Mouse (Mus musculus): ENCODE data around the gene Alkbh6.

Gene Alkbh6

DNA sequence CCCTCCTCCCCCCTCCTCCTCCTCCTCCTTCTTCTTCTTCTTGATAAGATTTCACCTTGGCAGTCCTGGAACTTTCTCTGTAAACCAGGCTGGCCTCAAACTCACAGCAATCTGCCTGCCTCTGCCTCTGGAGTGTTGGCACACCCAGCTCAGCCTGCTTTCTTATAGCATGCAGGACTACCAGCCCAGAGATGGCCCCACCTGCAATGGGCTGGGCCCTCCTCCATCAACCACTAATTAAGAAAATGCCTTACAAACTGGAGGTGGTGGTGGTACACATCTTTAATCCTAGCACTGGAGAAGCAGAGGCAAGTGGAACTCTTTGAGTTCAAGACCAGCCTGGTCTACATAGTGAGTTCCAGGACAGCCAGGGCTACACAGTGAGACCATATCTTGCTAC, 17.9 kb downstream of the Alkbh6 start:
- no peak for DNase-seq (ENCODE audit: extremely low read depth, low read depth, low spot score)

DNA sequence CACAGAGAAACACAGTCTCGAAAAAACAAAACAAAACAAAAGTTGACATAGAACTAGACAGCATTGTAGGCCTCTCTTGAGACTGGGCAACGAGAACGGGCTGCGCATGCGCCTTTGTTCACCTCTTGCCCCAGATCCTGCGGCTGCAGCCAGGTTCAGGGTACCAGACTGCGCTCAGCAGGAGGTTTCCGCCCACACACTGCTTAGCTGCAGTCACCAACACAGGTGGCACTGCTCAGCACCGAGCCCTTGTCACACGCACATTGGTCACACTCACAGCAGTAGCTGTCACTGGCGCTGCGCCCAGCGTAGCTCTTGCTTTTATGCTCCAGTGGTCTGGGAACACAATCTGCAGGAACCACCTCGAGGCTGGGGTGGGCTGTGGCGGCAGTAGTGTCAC, 18.6 kb downstream of the Alkbh6 start:
- no peak for DNase-seq (ENCODE audit: extremely low read depth, low read depth, low spot score)

GRCm38 (mm10) chr7:30328379-30328778, 19.9 kb downstream of the Alkbh6 start:
- no peak for DNase-seq (ENCODE audit: extremely low read depth, low read depth, low spot score)

GRCm38 (mm10) chr7:30331887-30332286, 23.4 kb downstream of the Alkbh6 start:
- no peak for DNase-seq (ENCODE audit: extremely low read depth, low read depth, low spot score)

DNA sequence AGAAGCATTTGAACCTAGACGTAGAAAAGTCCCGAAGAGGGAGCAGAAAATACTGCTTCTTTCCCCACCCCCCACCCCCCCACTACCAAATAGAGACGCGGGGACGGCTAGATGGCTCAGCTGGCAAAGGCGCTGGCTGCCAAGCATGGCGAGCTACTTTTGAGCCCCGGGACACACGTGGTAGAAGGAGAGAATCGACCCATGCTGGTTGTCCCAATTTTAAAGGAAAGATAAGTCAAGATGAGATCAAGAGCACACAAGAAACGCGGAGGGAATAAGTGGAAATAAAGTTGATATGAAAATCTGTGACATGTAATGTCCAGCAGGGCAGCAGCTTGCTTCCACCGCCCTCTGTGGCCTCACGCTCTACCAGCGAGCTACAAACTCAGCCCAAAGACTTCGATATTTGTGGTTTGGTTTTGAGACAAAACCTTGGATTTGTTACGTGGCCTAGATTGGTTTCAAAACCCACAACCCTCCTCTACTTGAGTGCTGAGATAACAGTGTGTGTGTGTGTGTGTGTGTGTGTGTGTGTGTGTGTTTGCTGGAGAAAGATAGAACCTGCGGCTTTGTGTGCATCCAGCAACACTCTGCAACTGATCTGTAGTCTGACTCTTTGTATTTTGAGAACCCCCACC, 24.2 kb downstream of the Alkbh6 start:
- no peak for DNase-seq (ENCODE audit: extremely low read depth, low read depth, low spot score)

- DNase-seq (ENCODE audit: extremely low read depth, low read depth, low spot score): no peak
Observed at GRCm38 (mm10) chr7:30333436-30333835, 24.9 kb downstream of the Alkbh6 start.

GRCm38 (mm10) chr7:30334563-30334962, 26.0 kb downstream of the Alkbh6 start:
- DNase-seq (ENCODE audit: extremely low read depth, low read depth, low spot score): no peak

DNA sequence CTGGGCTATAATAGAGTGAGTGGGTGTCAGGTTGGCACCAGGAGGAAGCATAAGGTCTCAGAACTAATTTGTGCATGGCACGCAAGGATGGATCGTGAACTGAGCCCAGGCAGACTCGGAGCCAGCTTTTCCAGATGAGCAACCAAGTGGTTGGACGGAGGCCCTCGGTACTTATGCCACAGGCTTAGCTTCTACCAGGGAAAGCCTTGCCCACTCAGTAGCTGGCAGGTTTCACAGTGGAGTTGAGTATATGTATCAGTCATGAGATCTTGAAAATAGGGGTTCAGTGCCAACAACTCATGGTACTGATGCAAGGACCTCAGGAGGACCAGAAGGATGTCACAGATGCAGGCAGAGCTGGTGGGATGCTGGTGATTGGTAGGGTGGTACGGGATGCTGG, 27.2 kb downstream of the Alkbh6 start:
- DNase-seq (ENCODE audit: extremely low read depth, low read depth, low spot score): no peak

DNA sequence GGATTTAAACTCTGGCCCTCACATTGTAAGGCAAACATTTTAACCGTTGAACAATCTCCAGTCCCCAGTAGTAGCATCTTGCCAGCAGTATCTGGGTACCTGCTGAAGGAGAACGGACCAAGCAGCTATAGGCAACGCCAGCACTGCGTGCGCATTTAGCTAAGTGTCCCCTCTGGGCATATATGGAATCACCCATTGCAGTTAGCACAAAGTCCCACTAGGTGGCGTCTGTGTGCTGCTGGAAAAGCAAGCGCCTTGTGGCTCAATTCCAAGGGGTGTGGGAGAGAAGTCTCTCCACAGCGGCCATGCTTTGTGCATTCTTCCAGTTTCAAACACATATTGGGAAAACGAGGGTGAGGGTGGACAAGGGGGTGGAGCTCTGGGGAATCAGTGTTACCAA, 27.9 kb downstream of the Alkbh6 start:
- no peak for DNase-seq (ENCODE audit: extremely low read depth, low read depth, low spot score)

- DNase-seq (ENCODE audit: extremely low read depth, low read depth, low spot score): no peak
Observed at GRCm38 (mm10) chr7:30339432-30340109, 31.1 kb downstream of the Alkbh6 start.

GRCm38 (mm10) chr7:30346635-30347379, 38.3 kb downstream of the Alkbh6 start:
- no peak for DNase-seq (ENCODE audit: extremely low read depth, low read depth, low spot score)

DNA sequence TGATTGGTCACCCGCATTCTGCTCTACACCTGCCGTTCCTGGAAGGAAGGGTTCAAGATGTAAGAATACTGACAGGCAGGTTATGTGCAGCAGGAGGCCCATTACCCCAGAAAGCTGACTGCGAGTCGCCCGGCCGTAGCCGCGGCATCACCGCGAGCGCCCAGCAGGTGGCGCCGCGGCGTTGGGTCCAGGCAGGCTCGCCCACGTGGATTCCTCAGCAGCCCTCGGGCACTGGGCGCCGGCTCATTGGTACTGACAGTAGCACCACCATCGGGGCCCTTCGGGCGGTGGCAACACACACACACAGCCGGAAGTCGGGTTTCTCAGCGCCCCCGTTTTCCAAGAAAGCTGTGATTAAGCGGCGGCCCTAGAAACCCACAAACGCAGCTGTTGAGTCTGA, 39.3 kb downstream of the Alkbh6 start:
- DNase-seq (ENCODE audit: extremely low read depth, low read depth, low spot score): no peak

DNA sequence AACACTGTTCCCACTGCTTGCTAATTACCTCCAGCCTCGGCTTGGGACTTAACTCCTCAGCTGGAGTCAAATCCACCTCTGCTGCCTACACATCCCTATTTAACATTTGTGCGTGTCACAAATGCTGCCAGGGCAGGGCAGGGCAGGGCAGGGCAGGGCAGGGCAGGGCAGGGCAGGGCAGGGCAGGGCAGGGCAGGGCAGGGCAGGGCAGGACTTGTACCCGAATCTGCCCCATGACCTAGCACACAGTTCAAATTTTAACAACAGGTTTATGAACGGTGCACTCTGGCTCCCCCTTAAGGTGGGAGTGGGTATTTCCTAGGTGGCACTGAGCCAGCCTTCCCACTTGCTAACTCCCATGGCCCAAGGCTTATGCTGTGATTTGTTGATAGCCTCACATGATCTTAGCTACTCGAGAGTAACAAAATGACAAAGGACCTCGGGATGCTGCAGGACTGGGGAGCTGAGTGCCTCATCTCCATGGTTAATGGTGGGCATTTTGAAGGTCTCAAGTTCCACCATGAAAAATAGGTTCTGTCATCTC, 44.8 kb downstream of the Alkbh6 start:
- no peak for DNase-seq (ENCODE audit: extremely low read depth, low read depth, low spot score)

GRCm38 (mm10) chr7:30354059-30354458, 45.5 kb downstream of the Alkbh6 start:
- no peak for DNase-seq (ENCODE audit: extremely low read depth, low read depth, low spot score)

DNA sequence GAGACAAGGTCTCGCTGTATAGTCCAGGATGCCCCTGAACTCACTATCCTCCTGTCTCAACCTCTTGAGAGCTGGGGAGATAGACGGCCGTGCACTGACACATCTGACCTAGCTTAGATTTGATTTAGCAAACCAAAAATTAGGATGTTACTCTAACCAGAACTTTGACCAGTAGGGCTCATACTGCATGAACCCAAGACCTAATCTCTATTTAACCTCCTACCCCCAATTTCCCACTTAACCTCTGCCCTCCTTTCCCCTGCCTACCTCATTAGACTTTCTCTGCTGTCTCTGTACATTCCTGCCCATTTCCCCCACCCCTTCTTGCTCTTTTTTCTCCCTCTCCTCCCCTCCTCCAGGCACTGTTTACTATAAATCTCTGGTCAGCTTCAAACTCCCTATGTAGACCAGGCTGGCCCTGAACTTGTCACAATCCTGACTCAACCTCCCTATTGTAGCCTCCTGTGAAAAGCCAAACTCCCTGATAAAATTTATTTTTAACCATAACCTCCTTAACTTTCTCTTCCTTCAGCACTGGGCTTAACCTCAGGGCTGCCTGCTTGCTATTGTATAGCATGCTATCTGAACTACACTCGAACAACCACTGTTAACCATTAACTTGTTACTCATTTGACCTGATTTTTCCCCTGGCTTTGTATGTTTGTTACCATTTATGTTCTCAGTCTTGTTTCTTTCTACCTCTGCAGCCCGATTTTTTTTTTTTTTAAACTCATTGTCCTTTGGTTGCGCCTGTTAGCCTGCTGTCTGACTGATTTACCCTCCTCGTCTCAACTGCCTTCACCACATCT, 50.1 kb downstream of the Alkbh6 start:
- DNase-seq (ENCODE audit: extremely low read depth, low read depth, low spot score): no peak

GRCm38 (mm10) chr7:30359276-30359865, 50.9 kb downstream of the Alkbh6 start:
- DNase-seq (ENCODE audit: extremely low read depth, low read depth, low spot score): no peak

GRCm38 (mm10) chr7:30360028-30360427, 51.5 kb downstream of the Alkbh6 start:
- DNase-seq (ENCODE audit: extremely low read depth, low read depth, low spot score): no peak

DNA sequence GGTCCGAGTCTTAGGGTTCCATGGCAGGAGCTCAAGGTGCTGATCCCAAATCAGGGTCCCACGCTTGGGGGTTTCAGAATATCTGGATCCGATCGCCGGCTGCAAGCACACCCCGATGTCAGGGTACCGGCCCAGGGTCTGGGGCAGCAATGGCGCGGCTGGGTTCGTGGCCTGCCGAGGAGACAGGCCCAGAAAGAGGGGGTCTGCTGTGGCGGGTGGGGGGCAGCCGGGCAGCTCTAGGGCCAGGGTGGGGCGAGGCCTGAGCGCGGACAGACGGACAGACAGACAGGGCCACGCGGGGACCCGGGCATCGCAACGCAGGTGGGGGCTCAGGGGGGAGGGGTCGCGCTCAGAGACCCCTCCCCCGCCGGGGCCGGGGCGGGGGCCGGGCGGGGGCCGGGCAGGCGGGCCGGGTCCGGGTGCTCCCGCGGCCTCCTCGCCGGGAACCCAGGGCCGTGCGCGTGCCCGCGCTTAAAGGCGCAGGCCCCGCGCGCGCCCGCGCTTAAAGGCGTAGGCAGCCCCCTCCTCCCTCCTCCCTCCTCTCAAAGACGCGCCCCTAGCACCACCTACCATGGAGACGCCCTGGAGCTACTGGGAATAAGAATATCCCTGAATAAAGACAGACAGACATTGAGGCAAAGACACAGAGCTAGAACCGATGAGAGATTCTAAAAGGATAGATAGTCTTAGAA, 54.3 kb downstream of the Alkbh6 start, which contains the start of gene Lrfn3:
Lrfn3 (minus strand) TSS at position 121 of the 692 bp plus-strand sequence.
- no peak for DNase-seq (ENCODE audit: extremely low read depth, low read depth, low spot score)

DNA sequence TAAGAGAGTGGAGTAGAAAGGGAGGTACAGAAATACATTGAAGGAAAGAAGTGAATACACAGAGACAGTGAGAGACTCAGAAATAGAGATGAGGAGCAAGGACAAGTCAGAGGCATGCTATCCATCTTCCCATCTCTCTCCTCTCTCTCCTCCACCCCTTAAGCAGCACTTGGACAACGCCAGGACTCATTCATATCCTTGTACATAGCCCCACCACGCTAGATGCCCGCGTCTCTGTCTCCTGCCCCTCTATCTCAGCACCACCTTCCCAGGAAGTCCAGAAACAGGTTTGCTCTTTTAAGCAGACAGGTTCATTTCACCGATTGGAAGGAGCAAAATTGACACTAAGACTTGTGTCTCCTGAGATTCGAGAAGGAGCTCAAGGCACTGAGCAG, 54.8 kb downstream of the Alkbh6 start:
- no peak for DNase-seq (ENCODE audit: extremely low read depth, low read depth, low spot score)

Data from fat pad, adult 2 months (tissue).